Mouse (Mus musculus) midbrain, postnatal 0 days (tissue): Measurements from ENCODE around the gene Angptl1. TPM values are rescaled to one million over a fixed set of nuclear protein-coding genes. Genes with fewer than 3 reads are reported as not detected.

Source experiments
- ATAC-seq: fragments of 200-750 bp; cut with Nextera tagmentation; 2 replicates; pipeline ENCODE4 v1.8.0; 2017; ENCODE audit warnings: moderate number of reproducible peaks, mild to moderate bottlenecking, moderate TSS enrichment, moderate library complexity; ENCODE audit not compliant: low FRiP score
- DNase-seq: peaks from one replicate; pipeline ENCODE4 v3.0.0-alpha.2; 2015; ENCODE audit warnings: low spot score
- H3K27ac ChIP-seq: fragments of 300-500 bp; sonication (generic); 2 replicates; pipeline ENCODE4 v1.5.1; 2014; ENCODE audit warnings: low read depth, mild to moderate bottlenecking, low read length, mixed read lengths
- H3K27me3 ChIP-seq: fragments of 300-500 bp; sonication (generic); 2 replicates; pipeline ENCODE4 v1.6.1; 2014; ENCODE audit warnings: low read length, control low read depth, mixed read lengths; ENCODE audit not compliant: insufficient read depth
- H3K36me3 ChIP-seq: fragments of 300-500 bp; sonication (generic); 2 replicates; pipeline ENCODE4 v1.6.1; 2014; ENCODE audit warnings: low read length, control low read depth, mixed read lengths; ENCODE audit not compliant: insufficient read depth
- H3K4me1 ChIP-seq: fragments of 300-500 bp; sonication (generic); 2 replicates; pipeline ENCODE4 v1.6.1; 2014; ENCODE audit warnings: mild to moderate bottlenecking, control low read depth, antibody characterized with exemption, low read length, mixed read lengths; ENCODE audit not compliant: insufficient read depth
- H3K4me2 ChIP-seq: fragments of 300-500 bp; sonication (generic); 2 replicates; pipeline ENCODE4 v1.6.1; 2014; ENCODE audit warnings: low read depth, mild to moderate bottlenecking, low read length, mixed read lengths; ENCODE audit not compliant: poor library complexity, severe bottlenecking
- H3K4me3 ChIP-seq: fragments of 300-500 bp; sonication (generic); 2 replicates; pipeline ENCODE4 v1.5.1; 2014; ENCODE audit warnings: low read depth, mild to moderate bottlenecking, low read length, moderate library complexity
- H3K9ac ChIP-seq: fragments of 300-500 bp; sonication (generic); replicated peaks from 2 replicates; pipeline ENCODE4 v1.6.1; 2014; ENCODE audit warnings: mild to moderate bottlenecking, low read length, moderate library complexity, mixed read lengths; ENCODE audit not compliant: poor library complexity, severe bottlenecking
- H3K9me3 ChIP-seq: fragments of 300-500 bp; sonication (generic); 2 replicates; pipeline ENCODE4 v1.6.1; 2016; ENCODE audit warnings: low read length, control low read depth
- CTCF ChIP-seq: IDR thresholded peaks from 2 replicates; pipeline ENCODE4 v1.5.1; 2016; ENCODE audit warnings: antibody characterized with exemption, mild to moderate bottlenecking
- WGBS: fragments of 180-500 bp; shearing (Covaris S2); extraction: QIAGEN DNeasy Blood & Tissue Kit; methylation state at CpG from one replicate; pipeline ENCODE4 v1.1.7; 2014; 5-methylcytosine and 5-hydroxymethylcytosine counted together
- polyA plus RNA-seq: library from polyadenylated mRNA; unstranded; fragments of >200 nt; fragmentation: Nextera tagmentation; extraction: Ambion mirVana; gene quantifications from 2 replicates; pipeline ENCODE4 v1.2.1, GENCODE M21; 2015
- total RNA-seq: library from RNA; depleted of rRNA; stranded (reverse); fragments of >200 nt; gene quantifications from 2 replicates; pipeline ENCODE4 v1.2.3, GENCODE M21; 2014

Gene Angptl1
- total and polyA plus RNA-seq, 2 experiments from 2014 or later = 0.27 TPM; not detected in 1

DNA sequence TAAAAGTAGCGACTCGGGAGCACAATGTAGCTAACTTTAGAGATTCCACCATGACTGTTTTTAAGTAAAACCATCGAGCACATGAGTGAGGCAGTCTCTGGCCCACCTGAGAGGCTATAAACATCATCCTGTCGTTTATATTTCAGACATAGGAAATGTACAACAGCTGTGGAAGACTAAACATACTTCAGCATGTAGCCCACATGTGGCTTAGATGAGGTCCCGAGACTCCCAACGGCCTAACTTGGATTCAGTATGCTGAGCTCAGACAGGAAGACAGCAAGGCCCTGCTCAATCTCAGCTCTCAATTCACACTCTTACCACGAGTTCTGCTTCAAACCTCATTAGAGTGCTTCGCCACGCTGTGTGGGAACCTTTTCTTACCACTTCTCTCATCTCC, 14.0 kb downstream of the Angptl1 start:
- H3K9me3 ChIP-seq = no peaks in the 10 kb centered on the region
- H3K4me3 ChIP-seq = no peak overlapping the region
- no peaks in the 10 kb centered on the region for H3K4me1 ChIP-seq
- ATAC-seq = no peak
- no peak overlapping the region for H3K9ac ChIP-seq
- no peak for TF ChIP-seq CTCF
- 81% methylated on average over 9 of the region's 9 CpGs for WGBS
- no peak for DNase-seq
- H3K27me3 ChIP-seq = no peaks in the 10 kb centered on the region
- no peaks in the 10 kb centered on the region for H3K36me3 ChIP-seq
- no peak overlapping the region for H3K4me2 ChIP-seq
- no peak overlapping the region for H3K27ac ChIP-seq

DNA sequence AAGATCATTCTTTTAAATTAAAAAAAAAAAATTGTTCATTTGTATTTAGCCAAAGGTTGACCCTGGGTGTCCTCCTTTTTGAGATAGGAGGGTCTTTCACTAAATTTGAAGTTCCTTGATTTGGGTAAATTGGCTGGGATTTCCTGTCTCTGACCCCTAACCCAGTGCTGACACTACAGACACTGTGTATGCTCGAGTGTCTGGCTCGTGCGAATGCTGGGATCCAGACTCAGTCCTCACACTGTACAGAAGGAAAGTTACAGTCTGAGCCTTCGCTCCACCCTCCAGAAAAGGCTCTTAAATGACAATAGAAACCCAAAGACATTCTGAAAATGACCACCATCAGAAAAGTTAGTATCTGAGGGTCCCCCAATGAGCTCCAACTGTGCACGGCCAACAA, 14.5 kb downstream of the Angptl1 start:
- H3K36me3 ChIP-seq = no peaks in the 10 kb centered on the region
- TF ChIP-seq CTCF = no peak
- H3K27me3 ChIP-seq = no peaks in the 10 kb centered on the region
- no peak overlapping the region for H3K9ac ChIP-seq
- DNase-seq (no peak), ATAC-seq (no peak)
- no peak overlapping the region for H3K4me3 ChIP-seq
- no peak overlapping the region for H3K4me2 ChIP-seq
- no peaks in the 10 kb centered on the region for H3K4me1 ChIP-seq
- H3K27ac ChIP-seq = no peak overlapping the region
- WGBS = 84% methylated on average over 5 of the region's 5 CpGs
- no peaks in the 10 kb centered on the region for H3K9me3 ChIP-seq

DNA sequence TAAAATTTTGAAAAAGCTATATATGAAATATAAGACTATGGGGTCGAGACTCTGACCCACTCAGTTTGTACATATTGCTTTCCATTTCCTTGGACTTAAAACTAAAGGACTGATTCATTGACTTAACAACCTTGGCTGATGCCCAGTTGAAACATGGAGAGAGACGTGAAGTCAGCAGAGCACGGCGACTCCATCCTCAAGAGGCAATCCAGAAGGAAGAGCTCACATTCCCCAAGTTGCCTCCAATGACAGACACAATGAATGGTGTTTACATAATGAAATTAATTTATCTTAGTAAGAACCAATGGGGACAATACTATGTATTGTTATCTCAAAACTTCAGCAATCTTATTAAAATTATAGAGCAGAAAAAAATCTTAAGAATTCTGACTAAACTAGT, 16.2 kb downstream of the Angptl1 start:
- Histone ChIP-seq H3K4me3 (no peak overlapping the region), H3K9ac (no peak overlapping the region), H3K4me2 (no peak overlapping the region), H3K9me3 (no peaks in the 10 kb centered on the region), H3K4me1 (no peaks in the 10 kb centered on the region), H3K27ac (no peak overlapping the region), H3K36me3 (no peaks in the 10 kb centered on the region), H3K27me3 (no peaks in the 10 kb centered on the region)
- DNase-seq = no peak
- ATAC-seq = no peak
- TF ChIP-seq CTCF = no peak
- WGBS = 95% methylated on average over 4 of the region's 4 CpGs

DNA sequence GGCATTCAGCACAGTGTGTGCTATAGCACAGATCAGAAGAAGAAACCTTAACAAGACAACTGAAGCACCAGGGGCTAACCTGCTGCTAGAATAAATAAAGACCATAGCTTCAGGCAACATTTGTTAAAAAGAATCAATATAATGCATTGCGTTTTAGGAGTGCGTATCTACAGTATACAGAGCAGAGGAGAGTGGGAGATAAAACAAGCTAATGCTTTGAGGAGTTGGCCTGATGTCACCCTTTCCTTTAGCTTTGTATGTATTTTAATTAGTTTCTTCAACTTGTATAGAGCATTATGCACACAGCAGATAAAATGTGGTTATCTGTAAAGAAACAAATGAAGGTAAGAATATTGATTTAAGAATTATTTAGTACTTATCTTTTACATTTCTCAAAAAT, 18.3 kb downstream of the Angptl1 start:
- whole genome bisulfite sequencing = 69% methylated on average over 2 of the region's 2 CpGs
- ATAC-seq (no peak), DNase-seq (no peak)
- Histone ChIP-seq H3K4me3 (no peak overlapping the region), H3K36me3 (no peaks in the 10 kb centered on the region), H3K9me3 (no peaks in the 10 kb centered on the region), H3K27me3 (no peaks in the 10 kb centered on the region), H3K9ac (no peak overlapping the region), H3K4me1 (no peaks in the 10 kb centered on the region), H3K4me2 (no peak overlapping the region), H3K27ac (no peak overlapping the region)
- TF ChIP-seq CTCF = no peak

DNA sequence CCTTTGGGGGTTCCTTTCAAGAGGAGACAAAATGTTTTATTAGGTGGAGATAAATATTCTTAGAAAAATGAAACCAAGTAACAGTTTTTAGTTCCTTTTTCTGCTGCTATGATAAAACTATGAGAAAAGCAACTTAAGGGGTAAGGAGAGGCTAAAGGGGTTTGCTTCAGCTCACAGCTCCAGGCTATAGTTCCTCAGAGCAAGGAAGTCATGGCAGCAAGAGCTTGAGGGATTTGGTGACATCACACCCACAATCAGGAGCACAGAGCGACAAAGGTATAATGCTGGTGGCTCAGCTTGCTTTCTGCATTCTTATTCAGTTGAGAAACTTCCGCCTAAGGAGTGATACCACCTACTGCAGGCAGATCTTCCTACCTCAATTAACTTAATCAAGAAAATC, 20.8 kb downstream of the Angptl1 start:
- Histone ChIP-seq H3K4me3 (no peak overlapping the region), H3K27ac (no peak overlapping the region), H3K4me1 (no peaks in the 10 kb centered on the region), H3K4me2 (no peak overlapping the region), H3K36me3 (no peaks in the 10 kb centered on the region), H3K27me3 (no peaks in the 10 kb centered on the region), H3K9me3 (no peaks in the 10 kb centered on the region), H3K9ac (no peak overlapping the region)
- 89% methylated on average over 2 of the region's 2 CpGs for WGBS
- no peak for TF ChIP-seq CTCF
- ATAC-seq (no peak), DNase-seq (no peak)

DNA sequence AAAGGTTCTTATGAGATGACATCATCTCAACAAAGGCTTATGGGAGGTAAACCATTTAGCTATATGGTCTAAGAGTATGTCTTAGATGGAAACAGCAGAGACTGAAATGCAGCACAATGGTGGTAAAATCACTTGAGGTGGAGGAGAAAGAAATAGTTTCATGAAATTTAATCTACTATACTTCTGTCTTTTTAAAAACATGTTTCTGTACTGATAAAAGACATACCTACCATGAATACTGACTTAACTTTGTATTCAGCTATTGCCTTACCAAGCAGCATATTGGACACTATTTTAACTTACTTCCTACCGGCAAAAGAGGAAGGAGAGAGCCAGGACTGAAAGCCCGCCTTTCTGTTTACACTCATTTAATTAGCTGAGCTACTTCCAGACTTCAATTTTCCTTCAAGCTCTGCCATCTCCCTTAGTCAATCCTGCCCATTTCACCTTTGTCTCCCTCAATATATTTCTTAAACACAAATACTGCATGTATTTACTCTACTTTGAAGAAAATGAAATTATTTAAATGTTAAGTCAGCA, 21.4 kb downstream of the Angptl1 start:
- Histone ChIP-seq H3K9ac (no peak overlapping the region), H3K4me3 (no peak overlapping the region), H3K27me3 (no peaks in the 10 kb centered on the region), H3K4me2 (no peak overlapping the region), H3K36me3 (no peaks in the 10 kb centered on the region), H3K9me3 (no peaks in the 10 kb centered on the region), H3K27ac (no peak overlapping the region), H3K4me1 (no peaks in the 10 kb centered on the region)
- 76% methylated on average over 2 of the region's 2 CpGs for WGBS
- no peak for ATAC-seq
- no peak for DNase-seq
- no peak for TF ChIP-seq CTCF
